In the genomic region with DNA sequence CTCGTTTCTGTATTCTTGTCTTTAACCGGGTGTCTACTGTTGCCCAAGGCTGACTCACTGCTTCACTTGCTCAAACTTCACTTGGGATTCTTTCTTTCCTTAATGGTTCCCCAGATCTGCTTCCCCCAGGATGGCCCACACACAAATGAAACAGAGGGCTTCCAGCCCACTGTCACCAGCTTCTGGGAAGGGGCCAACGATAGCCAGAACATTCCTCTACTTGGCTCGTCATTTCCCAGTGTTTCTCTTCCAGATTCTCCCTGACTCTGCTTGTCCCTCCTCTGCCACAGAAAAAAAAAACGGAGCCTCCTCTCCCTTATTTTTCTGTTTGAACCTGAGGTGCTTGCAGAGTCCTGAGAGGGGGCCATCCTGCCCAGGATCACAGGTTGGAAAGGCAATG, we compare ENCODE assay signal across 11 mouse cellular contexts. TPM values are rescaled to one million over a fixed set of nuclear protein-coding genes. Genes with fewer than 3 reads are reported as not detected.
DNase-seq lines count a peak whose midpoint lies in the region; ATAC-seq and TF ChIP-seq lines count a peak whose summit lies in the region.
"Had no signal": no experiment of that assay in that cellular context is flagged by ENCODE, and none has a peak within 500 bp of the region (broad histone marks: within the 10 kb centered on the region; RNA-seq: fewer than 3 reads in every experiment).

No protein-coding gene starts in this region.

- TF ChIP-seq CTCF in lung, postnatal 0 days (IDR thresholded peaks at IDR 0.05) = no peak

- intact Hi-C loops in heart, postnatal 10 days (cut with DNase I) = no loop called here

- peaks cover 7% of the 10 kb centered on the region; the same call in 1 of the 2 replicates for H3K27me3 ChIP-seq in forebrain, embryonic 11.5 days (ENCODE audit: control insufficient read depth, insufficient read depth, low read length)
- H3K27me3 ChIP-seq in forebrain, embryonic 16.5 days (replicated peaks; ENCODE audit: control insufficient read depth, insufficient read depth, low read length) = 0 out of 2 replicates have a peak, but pooled peaks cover 2% of the 10 kb centered on the region
- no peaks in the 10 kb centered on the region for H3K27me3 ChIP-seq in lung, postnatal 0 days (replicated peaks; ENCODE audit: insufficient read depth, low read length)
- no peaks in the 10 kb centered on the region for H3K27me3 ChIP-seq in stomach, embryonic 15.5 days (replicated peaks)
- H3K27me3 ChIP-seq in hindbrain, embryonic 16.5 days (replicated peaks; ENCODE audit: control insufficient read depth, insufficient read depth, low read length) = no peaks in the 10 kb centered on the region

- peaks cover 2% of the 10 kb centered on the region; the same call in 1 of the 2 replicates for H3K4me1 ChIP-seq in forebrain, embryonic 11.5 days (replicated peaks; ENCODE audit: control insufficient read depth, insufficient read depth, low read length)
- H3K4me1 ChIP-seq in forebrain, embryonic 16.5 days (replicated peaks; ENCODE audit: control insufficient read depth, insufficient read depth, low read length) = peaks cover 23% of the 10 kb centered on the region
- peaks cover 19% of the 10 kb centered on the region for H3K4me1 ChIP-seq in lung, postnatal 0 days (ENCODE audit: insufficient read depth, low read depth, low read length)
- H3K4me1 ChIP-seq in stomach, embryonic 15.5 days = peaks cover 30% of the 10 kb centered on the region
- peaks cover 16% of the 10 kb centered on the region for H3K4me1 ChIP-seq in hindbrain, embryonic 16.5 days (ENCODE audit: control insufficient read depth, insufficient read depth, low read depth, low read length)

- no peak overlapping the region for H3K9ac ChIP-seq in forebrain, embryonic 11.5 days (ENCODE audit: low read length)
- no peak overlapping the region for H3K9ac ChIP-seq in forebrain, embryonic 16.5 days (replicated peaks; ENCODE audit: low read depth, low read length)
- no peak overlapping the region for H3K9ac ChIP-seq in lung, postnatal 0 days (replicated peaks; ENCODE audit: low read depth)
- no peak overlapping the region for H3K9ac ChIP-seq in stomach, embryonic 15.5 days
- no peak overlapping the region for H3K9ac ChIP-seq in hindbrain, embryonic 16.5 days (ENCODE audit: low read depth, low read length)
- H3K9ac ChIP-seq: hindbrain, embryonic 13.5 days had no signal

- no peaks in the 10 kb centered on the region for H3K36me3 ChIP-seq in forebrain, embryonic 11.5 days (ENCODE audit: control insufficient read depth, insufficient read depth, low read length)
- H3K36me3 ChIP-seq in forebrain, embryonic 16.5 days (ENCODE audit: control insufficient read depth, insufficient read depth) = no peaks in the 10 kb centered on the region
- H3K36me3 ChIP-seq in lung, postnatal 0 days (ENCODE audit: insufficient read depth, low read length) = no peaks in the 10 kb centered on the region
- H3K36me3 ChIP-seq in stomach, embryonic 15.5 days = no peaks in the 10 kb centered on the region
- H3K36me3 ChIP-seq in hindbrain, embryonic 16.5 days (ENCODE audit: control insufficient read depth, insufficient read depth, low read length) = no peaks in the 10 kb centered on the region

- H3K4me3 ChIP-seq in forebrain, embryonic 11.5 days (ENCODE audit: low read depth, low read length) = no peak overlapping the region
- no peak overlapping the region for H3K4me3 ChIP-seq in forebrain, embryonic 16.5 days (replicated peaks; ENCODE audit: low read length)
- no peak overlapping the region for H3K4me3 ChIP-seq in lung, postnatal 0 days (ENCODE audit: low read depth, low read length)
- no peak overlapping the region for H3K4me3 ChIP-seq in stomach, embryonic 15.5 days (replicated peaks)
- no peak overlapping the region for H3K4me3 ChIP-seq in hindbrain, embryonic 16.5 days (ENCODE audit: low read length)
- H3K4me3 ChIP-seq: hindbrain, embryonic 13.5 days had no signal

- H3K4me2 ChIP-seq in forebrain, embryonic 11.5 days (ENCODE audit: low read depth, low read length, severe bottlenecking) = no peak overlapping the region
- no peak overlapping the region for H3K4me2 ChIP-seq in forebrain, embryonic 16.5 days (ENCODE audit: low read length)
- H3K4me2 ChIP-seq in lung, postnatal 0 days (replicated peaks; ENCODE audit: low read depth, low read length) = 0 out of 2 replicates have a peak overlapping the region, but pooled peaks have one; percentile 22
- H3K4me2 ChIP-seq in stomach, embryonic 15.5 days = peak overlapping the region; percentile 38; the same call in 1 of the 2 replicates
- no peak overlapping the region for H3K4me2 ChIP-seq in hindbrain, embryonic 16.5 days (ENCODE audit: low read length)
- H3K4me2 ChIP-seq: hindbrain, embryonic 13.5 days; midbrain, embryonic 11.5 days had no signal

- ATAC-seq in forebrain, embryonic 11.5 days (replicated peaks; ENCODE audit: low FRiP score) = no peak
- ATAC-seq in forebrain, embryonic 16.5 days = no peak
- no peak for ATAC-seq in lung, postnatal 0 days
- ATAC-seq in stomach, embryonic 15.5 days (ENCODE audit: insufficient read depth, low FRiP score, low read depth) = no peak
- no peak for ATAC-seq in hindbrain, embryonic 16.5 days

- DNase-seq in forebrain, embryonic 11.5 days (ENCODE audit: low spot score) = peak; percentile 38
- DNase-seq in lung, postnatal 0 days (ENCODE audit: low spot score) = peak; percentile 30
- no peak for DNase-seq in lung, adult 18-20 months
- peak; percentile 37 to 55 for DNase-seq in heart, postnatal 10 days
- no peak for DNase-seq in yolk sac, embryonic 10.5 days (ENCODE audit: low spot score)

- no peak for TF ChIP-seq EP300 in lung, postnatal 0 days (IDR thresholded peaks at IDR 0.05)

- H3K27ac ChIP-seq in forebrain, embryonic 11.5 days (ENCODE audit: low read depth, low read length) = no peak overlapping the region
- no peak overlapping the region for H3K27ac ChIP-seq in forebrain, embryonic 16.5 days (ENCODE audit: low read length)
- peak overlapping the region; percentile 73 for H3K27ac ChIP-seq in lung, postnatal 0 days (ENCODE audit: low read length)
- peak overlapping the region; percentile 87 for H3K27ac ChIP-seq in stomach, embryonic 15.5 days
- no peak overlapping the region for H3K27ac ChIP-seq in hindbrain, embryonic 16.5 days (ENCODE audit: low read depth, low read length)
- H3K27ac ChIP-seq: hindbrain, embryonic 13.5 days had no signal

- H3K9me3 ChIP-seq in forebrain, embryonic 11.5 days (ENCODE audit: control insufficient read depth, low read length) = no peaks in the 10 kb centered on the region
- no peaks in the 10 kb centered on the region for H3K9me3 ChIP-seq in forebrain, embryonic 16.5 days (ENCODE audit: control insufficient read depth, low read length)
- H3K9me3 ChIP-seq in lung, postnatal 0 days (ENCODE audit: low read length) = no peaks in the 10 kb centered on the region
- no peaks in the 10 kb centered on the region for H3K9me3 ChIP-seq in stomach, embryonic 15.5 days
- no peaks in the 10 kb centered on the region for H3K9me3 ChIP-seq in hindbrain, embryonic 16.5 days (ENCODE audit: control insufficient read depth, low read length)
- H3K9me3 ChIP-seq: hindbrain, embryonic 13.5 days had no signal

- WGBS in forebrain, embryonic 11.5 days = 79% methylated on average over 5 of the region's 5 CpGs
- WGBS in forebrain, embryonic 16.5 days = 74% methylated on average over 5 of the region's 5 CpGs
- WGBS in lung, postnatal 0 days = 57% methylated on average over 5 of the region's 5 CpGs
- WGBS in stomach, embryonic 15.5 days = 66% methylated on average over 5 of the region's 5 CpGs
- 72% methylated on average over 5 of the region's 5 CpGs for WGBS in hindbrain, embryonic 16.5 days

RNA-seq across cellular contexts. Expression of a gene that starts 1.9 kb away (rescaled TPM):
- 90.8 and 91.6 TPM in 2 replicates for polyA plus RNA-seq in forebrain, embryonic 11.5 days (2014; fragmentation: Nextera tagmentation; extraction: Ambion mirVana)
- polyA plus RNA-seq in forebrain, embryonic 16.5 days (2015; fragmentation: Nextera tagmentation; extraction: Ambion mirVana) = 70.3 and 76.2 TPM in 2 replicates
- 135 and 149 TPM in 2 replicates for polyA plus RNA-seq in lung, postnatal 0 days (2015; fragmentation: Nextera tagmentation; extraction: Ambion mirVana)
- total RNA-seq in heart, postnatal 10 days (2021) = 10 to 100 TPM; 87.8 to 91.2 TPM
- polyA plus RNA-seq in stomach, embryonic 15.5 days (2015; fragmentation: Nextera tagmentation; extraction: Ambion mirVana) = 107 and 108 TPM in 2 replicates
- 93.9 and 102 TPM in 2 replicates for polyA plus RNA-seq in hindbrain, embryonic 16.5 days (2015; fragmentation: Nextera tagmentation; extraction: Ambion mirVana)

RNA-seq across cellular contexts. Expression of a gene that starts 45.5 kb away (rescaled TPM):
- 0.08 TPM in 1 of 2 replicates, not detected in the other for polyA plus RNA-seq in forebrain, embryonic 11.5 days (2014; fragmentation: Nextera tagmentation; extraction: Ambion mirVana)
- polyA plus RNA-seq in forebrain, embryonic 16.5 days (2015; fragmentation: Nextera tagmentation; extraction: Ambion mirVana) = 0.14 TPM in 1 of 2 replicates, not detected in the other
- 0.25 and 0.57 TPM in 2 replicates for polyA plus RNA-seq in lung, postnatal 0 days (2015; fragmentation: Nextera tagmentation; extraction: Ambion mirVana)
- total RNA-seq in heart, postnatal 10 days (2021) = not detected
- polyA plus RNA-seq in stomach, embryonic 15.5 days (2015; fragmentation: Nextera tagmentation; extraction: Ambion mirVana) = 2.2 and 2.4 TPM in 2 replicates
- polyA plus RNA-seq in hindbrain, embryonic 16.5 days (2015; fragmentation: Nextera tagmentation; extraction: Ambion mirVana) = 0.09 TPM in 1 of 2 replicates, not detected in the other
- total RNA-seq: layer of hippocampus, postnatal 25 days had no signal
- polyA plus RNA-seq: midbrain, embryonic 11.5 days had no signal

Comparison
In these comparisons a context has a peak if more than half of its experiments do, and no peak if none do; other contexts are left out.
1. DNase-seq: peak in forebrain, embryonic 11.5 days (single experiment), lung, postnatal 0 days (single experiment) and heart, postnatal 10 days (2 of 2); none in lung, adult 18-20 months (0 of 2) and yolk sac, embryonic 10.5 days (single experiment).
2. H3K27ac ChIP-seq: peak in lung, postnatal 0 days (single experiment) and stomach, embryonic 15.5 days (single experiment); none in forebrain, embryonic 11.5 days (single experiment), forebrain, embryonic 16.5 days (single experiment) and hindbrain, embryonic 16.5 days (single experiment).
3. H3K4me2 ChIP-seq: peak in lung, postnatal 0 days (single experiment) and stomach, embryonic 15.5 days (single experiment); none in forebrain, embryonic 11.5 days (single experiment), forebrain, embryonic 16.5 days (single experiment) and hindbrain, embryonic 16.5 days (single experiment).